Mouse (Mus musculus): ENCODE results near the gene Ttn.

Gene Ttn

GRCm38 (mm10) chr2:76961420-76962044 lies 20.8 kb downstream of the Ttn start:
- no peak for DNase-seq

GRCm38 (mm10) chr2:76949774-76950173 lies 32.6 kb downstream of the Ttn start:
- DNase-seq, result no peak

GRCm38 (mm10) chr2:76938515-76938914 lies 43.8 kb downstream of the Ttn start:
- DNase-seq, result no peak

- peak; percentile 74 for DNase-seq
Observed at GRCm38 (mm10) chr2:76929718-76930117, 52.6 kb downstream of the Ttn start.

DNA sequence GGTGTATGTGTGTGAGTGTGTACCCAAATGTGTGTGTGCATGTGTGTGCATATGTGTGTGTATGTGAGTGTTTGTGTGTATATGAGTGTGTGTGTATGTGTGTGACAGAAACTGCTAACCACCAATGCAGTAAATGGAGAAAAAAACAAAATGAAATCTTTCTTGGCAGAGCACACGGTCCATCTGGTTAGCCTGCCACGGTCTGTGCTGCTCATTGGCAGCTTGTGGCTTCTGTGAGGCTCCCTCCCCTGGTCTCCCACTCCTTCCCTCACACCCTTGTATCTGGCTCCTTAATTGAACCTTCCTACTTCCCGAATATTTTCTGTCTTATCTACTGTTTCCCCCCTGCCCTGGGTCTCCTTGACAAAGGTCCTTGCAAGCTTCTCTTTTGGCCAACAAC lies 53.5 kb downstream of the Ttn start:
- no peak for DNase-seq

DNA sequence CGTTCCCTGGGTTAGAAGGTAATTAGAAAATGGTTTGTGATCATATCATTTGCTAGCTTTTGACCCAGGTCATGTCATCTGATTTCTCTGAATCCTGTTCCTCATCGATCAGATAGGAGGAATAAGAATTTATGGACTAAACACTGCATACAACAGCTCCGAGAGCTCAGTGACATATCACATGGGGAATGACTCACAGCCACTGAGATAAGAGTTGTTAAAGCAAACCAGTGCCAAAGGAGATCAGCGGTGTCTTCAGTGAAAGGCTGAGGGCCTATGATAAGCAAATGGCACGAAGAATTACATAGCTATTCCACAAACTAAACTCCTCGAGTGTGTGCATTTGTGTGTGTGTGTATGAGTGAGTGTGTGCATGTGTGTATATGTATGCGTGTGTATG lies 54.0 kb downstream of the Ttn start:
- DNase-seq, result no peak

DNA sequence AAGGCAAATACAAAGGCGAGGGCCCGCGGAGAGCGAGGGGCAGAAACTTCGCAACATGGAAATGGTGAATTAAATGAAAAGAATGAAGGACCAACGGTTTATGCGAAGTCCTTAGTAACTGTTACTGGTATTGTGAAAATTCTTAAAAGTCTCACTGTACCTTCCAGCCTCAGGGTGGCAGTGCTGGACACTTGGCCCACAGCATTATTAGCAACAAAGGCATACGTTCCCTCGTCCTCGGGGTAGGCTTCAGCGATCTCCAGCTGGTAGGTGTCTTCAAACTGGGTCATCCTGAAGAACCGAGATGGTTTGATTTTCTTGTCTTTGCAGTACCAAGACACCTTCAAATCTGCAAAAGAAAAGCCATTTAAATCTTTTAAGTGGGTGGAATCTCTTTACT lies 55.4 kb downstream of the Ttn start:
- DNase-seq, result no peak

GRCm38 (mm10) chr2:76914959-76915358 lies 67.4 kb downstream of the Ttn start:
- no peak for DNase-seq

GRCm38 (mm10) chr2:76908705-76909457 lies 73.5 kb downstream of the Ttn start:
- no peak for DNase-seq

- no peak for DNase-seq
Observed at GRCm38 (mm10) chr2:76903351-76903750, 79.0 kb downstream of the Ttn start.

DNA sequence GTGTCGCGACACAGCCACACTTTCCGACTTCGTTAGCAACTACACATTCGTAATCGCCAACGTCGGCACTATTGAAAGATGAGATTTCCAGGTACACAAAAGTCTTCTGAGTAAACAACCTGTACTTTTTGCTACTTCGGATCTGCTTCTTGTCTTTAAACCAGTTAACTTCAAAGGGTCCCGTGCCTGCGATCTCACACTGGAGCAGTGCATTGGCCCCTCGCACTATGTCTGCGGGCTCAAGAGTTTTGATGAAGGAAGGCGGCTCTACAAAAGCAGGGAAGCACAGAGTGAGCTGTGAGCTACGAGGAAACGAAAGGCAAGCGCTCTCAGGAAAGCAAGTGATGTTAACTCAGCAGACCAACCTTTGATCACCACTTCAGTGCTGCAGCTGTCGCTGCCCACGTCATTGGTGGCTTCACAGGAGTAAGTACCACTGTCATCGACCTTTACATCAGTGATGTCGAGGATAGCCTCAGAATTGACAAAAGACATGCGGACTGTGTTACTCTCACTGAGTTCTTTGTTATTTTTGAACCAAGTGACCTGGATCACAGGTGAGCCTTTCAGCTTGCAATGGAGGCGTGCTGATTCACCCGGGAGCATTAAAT lies 80.8 kb downstream of the Ttn start:
- DNase-seq, result no peak

DNA sequence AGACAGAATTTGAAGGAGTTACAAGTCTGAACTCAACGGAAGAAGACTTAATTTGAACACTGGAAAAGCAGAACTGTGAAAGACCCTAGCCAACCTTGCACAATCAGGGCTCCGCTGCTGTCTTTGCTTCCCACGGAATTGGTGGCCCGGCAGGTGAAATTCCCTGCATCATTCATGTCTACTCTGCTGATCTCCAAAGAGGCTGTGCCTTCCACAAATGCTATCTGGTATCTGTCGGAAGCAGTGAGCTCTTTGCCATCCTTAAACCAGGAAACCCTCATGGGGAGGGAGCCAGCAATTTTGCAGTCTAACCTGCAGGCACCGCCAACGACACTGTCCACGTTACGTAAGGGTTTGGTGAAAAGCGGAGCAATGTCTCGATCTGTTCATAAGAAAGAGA lies 82.5 kb downstream of the Ttn start:
- no peak for DNase-seq

- no peak for DNase-seq
Observed at GRCm38 (mm10) chr2:76896990-76897389, 85.4 kb downstream of the Ttn start.

- DNase-seq, result no peak
Observed at GRCm38 (mm10) chr2:76895327-76895726, 87.0 kb downstream of the Ttn start.

- DNase-seq, result no peak
Observed at GRCm38 (mm10) chr2:76888721-76889120, 93.6 kb downstream of the Ttn start.

DNA sequence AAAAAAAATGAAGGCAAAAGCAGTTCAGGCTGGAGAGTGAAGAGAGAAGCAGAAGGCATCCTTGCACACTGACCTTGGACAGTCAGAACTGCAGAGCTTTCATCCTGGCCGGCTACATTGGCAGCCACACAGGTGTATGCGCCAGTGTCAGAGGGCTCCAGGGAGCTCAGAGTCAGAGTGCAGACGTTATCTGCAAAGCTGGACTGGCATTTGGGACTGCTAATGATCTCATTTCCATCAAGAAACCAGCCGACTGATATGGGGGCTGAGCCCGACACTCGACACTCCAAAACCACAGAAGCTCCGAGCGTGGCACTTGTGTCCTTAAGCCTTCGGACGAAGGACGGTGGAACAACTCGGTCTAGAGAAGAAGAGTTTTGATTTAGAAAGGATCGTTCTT lies 96.5 kb downstream of the Ttn start:
- DNase-seq, result no peak

DNA sequence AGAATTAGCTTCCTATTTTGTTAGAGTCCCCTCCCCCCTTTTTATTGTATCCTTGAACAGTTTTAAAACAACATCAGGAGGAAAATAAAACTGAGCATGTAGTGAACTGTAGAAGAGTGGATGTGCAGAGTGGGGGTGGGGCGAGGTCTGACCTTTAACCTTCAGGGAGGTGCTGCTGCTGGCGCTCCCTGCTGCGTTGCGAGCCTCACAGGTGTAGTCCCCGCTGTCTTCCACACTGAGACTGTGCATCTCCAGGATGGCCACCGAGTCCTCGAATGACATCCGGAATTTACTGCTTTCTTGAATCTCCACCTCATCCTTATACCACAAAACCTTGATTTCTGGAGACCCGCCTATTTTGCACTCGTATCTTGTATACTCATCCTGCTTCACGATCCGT lies 100.9 kb downstream of the Ttn start:
- no peak for DNase-seq

DNA sequence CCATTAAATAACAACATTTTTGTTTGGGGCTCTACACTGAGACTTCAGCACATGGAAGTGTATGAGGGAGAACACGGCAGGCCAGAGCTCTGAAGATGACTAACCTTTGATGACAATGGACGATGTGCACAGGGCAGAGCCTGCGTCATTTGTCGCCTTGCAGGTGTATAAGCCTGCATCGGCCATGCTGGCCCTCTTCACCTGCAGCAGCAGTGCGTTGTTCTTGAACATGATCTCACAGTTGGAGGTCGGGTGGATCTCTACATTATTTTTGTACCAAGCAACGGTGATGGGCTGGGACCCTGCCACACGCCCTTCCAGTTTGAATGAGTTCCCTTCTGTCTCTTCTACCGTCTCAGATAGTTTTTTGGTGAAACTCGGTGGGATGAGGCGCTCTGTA lies 106.8 kb downstream of the Ttn start:
- DNase-seq, result no peak

- no peak for DNase-seq
Observed at GRCm38 (mm10) chr2:76866928-76867327, 115.4 kb downstream of the Ttn start.

- DNase-seq, result no peak
Observed at GRCm38 (mm10) chr2:76865497-76865896, 116.8 kb downstream of the Ttn start.

GRCm38 (mm10) chr2:76861327-76861726 lies 121.0 kb downstream of the Ttn start:
- no peak for DNase-seq

DNA sequence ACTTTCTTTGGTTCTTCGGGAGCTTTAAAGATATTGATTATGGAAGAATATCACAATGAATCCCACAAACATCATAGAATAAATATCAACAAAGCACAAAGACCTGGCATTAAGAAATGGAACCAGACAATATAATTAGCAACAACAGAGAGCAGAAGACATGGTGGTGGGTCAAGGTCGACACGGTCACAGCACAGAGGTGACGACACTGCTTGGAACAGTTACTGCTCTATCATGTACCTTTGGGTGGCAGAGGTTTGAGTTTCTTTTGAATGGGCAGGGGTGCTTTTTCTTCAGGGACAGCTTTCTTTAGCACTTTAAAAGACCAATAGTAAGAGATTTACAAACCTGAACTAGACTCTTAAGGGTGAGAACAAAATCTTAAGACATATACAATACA lies 132.3 kb downstream of the Ttn start:
- no peak for DNase-seq

- DNase-seq, result no peak
Observed at GRCm38 (mm10) chr2:76843162-76843561, 139.2 kb downstream of the Ttn start.

DNA sequence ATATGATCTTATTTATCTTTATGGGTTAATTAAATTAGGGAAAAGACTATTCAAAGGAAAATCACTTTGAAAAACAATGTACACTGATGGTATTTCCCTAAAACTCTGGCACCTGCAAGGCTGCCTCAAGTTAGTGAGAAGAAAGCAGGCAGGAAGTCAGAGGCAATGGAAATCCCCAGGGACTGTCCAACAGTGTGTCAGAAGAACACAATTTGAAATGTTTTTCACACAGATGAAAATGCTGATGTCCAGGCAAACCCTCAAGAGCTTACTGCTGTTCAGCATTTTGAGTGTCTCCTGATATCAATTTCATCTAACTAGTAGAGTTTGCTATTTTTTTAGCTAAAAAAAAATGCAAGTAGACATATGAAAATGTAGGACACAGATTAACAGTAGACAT lies 161.9 kb downstream of the Ttn start:
- no peak for DNase-seq

All from right cerebral cortex, adult 18-20 months (tissue).